Mouse (Mus musculus): ENCODE results near the gene Ppp6r1. TPM values are rescaled to one million over a fixed set of nuclear protein-coding genes. Genes with fewer than 3 reads are reported as not detected.

The Ppp6r1 gene
- total RNA-seq, 2 experiments from 2014 or later: 69.2 to 70.4 TPM

DNA sequence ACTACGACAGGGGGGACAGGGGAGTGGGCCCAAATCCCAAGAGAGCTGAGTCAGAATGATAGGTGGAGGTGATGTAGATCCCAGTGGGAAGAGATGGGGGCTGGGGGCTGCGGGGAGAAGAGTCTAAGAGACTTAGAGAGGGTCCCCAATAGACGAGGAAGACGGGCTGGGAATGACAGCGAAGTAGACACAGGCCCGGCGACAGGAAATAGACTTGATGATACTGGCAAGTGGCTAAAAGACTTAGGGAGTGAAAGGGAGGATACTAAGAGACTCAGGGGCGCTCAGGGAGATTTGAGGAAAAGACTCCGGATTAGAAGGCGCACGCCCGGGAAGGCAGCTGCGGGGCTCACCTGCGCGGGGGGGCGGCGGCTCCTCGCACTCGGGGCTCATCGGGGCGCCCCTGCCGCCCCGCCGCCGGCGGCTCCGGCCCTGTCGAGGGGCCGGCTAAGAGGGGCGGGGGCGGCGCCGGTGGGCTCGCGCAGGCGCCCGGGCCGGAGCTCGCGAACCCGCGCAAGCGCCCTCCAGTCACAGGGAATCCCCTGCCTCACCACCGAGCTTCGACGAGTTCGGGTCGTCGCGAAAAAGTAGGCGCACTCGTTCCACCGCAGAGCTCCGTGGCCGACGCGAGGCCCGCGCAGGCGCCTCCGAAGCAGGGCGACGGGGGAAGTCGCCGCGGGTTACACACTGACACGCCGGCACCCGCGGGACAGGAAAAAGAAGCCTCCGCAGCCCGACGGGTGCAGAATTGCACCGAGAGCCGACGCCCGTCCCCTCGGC is 501 bp downstream of the Ppp6r1 start:
- DNase-seq: peak in 1 of 2 experiments; percentile 36

GRCm38 (mm10) chr7:4657521-4658127 is 1.2 kb downstream of the Ppp6r1 start:
- peak in 1 of 2 experiments; percentile 37 for DNase-seq

GRCm38 (mm10) chr7:4656818-4657217 is 2.0 kb downstream of the Ppp6r1 start:
- no peak for DNase-seq

DNA sequence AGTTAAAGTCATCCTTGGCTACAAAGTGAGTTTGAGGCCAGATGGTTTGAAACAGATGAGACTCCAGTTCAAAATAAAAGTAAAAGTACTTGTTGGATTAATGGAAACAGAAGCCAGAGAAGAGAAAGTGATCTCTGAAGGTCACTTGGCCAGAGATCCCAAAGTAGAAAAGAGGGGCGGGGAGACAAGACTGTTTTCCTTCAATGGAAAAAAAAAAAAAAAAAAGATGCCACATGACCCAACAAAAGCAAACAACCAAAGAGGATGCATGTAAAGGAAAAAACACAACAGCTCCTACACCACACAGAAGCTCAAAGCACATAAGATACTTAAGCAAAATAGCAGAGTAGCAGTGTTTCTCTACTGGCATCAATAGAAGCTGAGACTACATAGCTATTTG is 2.9 kb downstream of the Ppp6r1 start:
- no peak for DNase-seq

DNA sequence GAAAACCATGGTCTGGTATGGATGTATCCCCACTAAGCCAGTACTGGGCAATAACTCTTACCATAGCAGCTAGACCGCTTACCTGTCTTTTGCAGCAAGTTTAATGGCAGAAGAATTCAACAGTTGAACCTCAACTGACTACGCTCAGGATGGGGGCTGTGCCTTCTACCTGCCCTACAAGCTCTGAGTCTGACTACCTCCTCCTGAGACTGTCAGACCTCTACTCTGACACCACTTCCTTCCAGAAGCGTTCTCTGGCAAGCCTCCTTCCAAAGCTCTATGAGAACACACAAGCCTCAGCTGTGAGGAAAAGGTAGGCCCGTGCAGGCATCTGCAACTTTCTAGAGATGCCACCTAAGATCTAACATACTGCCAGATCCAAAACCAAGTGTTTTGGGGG is 3.4 kb downstream of the Ppp6r1 start:
- DNase-seq: no peak

- DNase-seq: no peak
Observed at GRCm38 (mm10) chr7:4654221-4654620, 4.6 kb downstream of the Ppp6r1 start.

DNA sequence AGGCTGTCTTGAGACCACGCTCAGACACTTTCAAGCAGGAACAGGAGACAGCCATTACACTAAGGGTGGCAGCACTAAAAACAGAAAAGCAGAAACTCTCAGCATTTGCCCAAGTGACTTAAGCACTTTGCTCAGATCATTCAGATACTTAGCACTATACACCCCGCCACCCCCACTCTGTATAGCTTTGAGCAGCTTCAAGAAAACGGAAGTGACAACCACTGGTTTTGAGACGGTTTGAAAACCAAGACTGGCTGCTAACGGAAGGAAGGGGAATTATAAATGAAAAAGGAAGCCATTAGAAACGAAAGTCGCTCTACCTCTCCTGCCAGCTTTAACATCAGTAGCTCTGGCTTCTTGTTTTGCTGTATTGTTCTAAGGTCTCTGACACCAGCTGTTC is 5.0 kb downstream of the Ppp6r1 start:
- DNase-seq: peak in 1 of 2 experiments; percentile 71

DNA sequence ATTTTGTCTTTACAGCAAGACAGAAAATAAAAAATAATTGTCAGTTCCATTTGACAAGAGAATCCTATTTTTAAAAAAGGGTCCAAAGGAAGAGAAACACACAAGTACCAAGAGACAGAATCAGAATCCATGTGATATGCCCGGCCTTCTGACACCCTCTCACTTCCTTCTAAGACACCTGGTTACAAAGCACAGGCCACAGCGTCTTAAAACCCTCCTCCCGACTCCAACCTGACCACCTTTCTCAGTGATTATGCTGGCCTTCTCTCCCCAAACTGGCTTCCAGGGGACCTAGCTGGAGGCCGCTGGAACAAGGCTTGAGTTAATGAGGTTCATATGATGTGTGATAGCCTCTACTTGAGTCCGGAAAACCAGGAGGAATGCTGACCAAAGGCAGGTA is 5.5 kb downstream of the Ppp6r1 start:
- DNase-seq: no peak

GRCm38 (mm10) chr7:4652726-4653125 is 6.1 kb downstream of the Ppp6r1 start:
- no peak for DNase-seq

- no peak for DNase-seq
Observed at GRCm38 (mm10) chr7:4651581-4651980, 7.2 kb downstream of the Ppp6r1 start.

DNA sequence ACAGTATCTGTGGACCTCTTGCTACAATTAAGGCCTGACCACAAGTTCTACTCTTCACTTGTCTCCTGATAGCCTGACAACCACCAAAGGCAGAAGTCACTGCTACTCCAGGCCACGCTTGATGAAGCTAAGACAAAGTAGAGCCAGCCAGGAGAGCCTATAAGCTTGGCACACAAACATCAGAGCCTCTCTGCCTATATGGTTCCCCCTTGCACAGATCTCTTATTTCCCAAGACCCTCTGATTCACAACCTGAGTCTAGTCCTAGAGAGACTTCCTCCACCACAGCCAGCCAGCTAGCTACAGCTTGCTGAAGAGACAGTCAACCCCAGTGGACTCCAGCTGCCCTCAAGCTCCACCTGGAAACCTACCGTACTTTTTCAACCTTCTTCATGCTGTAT is 10.8 kb downstream of the Ppp6r1 start:
- DNase-seq: no peak

DNA sequence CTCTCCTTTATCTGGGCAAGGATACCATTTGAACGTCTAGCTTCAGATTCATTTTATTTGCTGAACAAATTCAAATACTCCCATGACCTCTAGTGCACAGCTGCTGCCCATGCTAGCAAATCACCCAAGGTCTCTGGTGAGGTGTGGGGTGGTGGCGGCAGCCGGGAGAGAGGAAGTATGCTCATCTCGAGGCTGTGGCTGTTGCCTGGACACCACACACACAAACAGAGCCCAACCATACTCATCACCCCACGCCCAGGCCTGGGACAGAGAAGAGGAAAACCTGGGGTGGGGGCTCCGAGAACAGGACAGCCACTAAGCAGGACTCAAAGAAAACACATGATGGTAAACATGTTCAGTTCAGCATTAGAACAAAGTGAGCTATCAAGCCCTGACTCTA is 11.5 kb downstream of the Ppp6r1 start:
- peak; percentile 54 to 68 for DNase-seq

- DNase-seq: no peak
Observed at GRCm38 (mm10) chr7:4646806-4647205, 12.0 kb downstream of the Ppp6r1 start.

DNA sequence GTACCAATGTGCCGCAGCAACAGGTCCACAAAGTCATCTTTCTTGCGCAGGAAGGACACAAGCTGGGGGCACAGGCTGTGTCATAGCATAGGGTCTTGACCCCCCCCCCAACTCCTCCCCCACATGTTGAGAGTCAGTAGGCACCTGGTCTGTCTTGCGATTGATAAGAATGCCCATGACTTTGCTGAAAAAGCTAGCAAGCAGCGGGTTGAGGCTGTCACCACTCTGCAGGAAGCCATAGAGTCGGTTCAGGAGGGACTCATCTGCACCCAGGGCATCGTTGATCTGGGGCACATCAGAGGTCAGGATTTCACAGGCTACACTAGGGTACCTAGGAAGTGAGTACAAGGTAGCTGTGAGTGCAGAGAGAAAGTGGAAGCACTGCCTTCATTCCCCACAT is 15.6 kb downstream of the Ppp6r1 start:
- no peak for DNase-seq

GRCm38 (mm10) chr7:4641956-4642355 is 16.9 kb downstream of the Ppp6r1 start:
- DNase-seq: no peak

DNA sequence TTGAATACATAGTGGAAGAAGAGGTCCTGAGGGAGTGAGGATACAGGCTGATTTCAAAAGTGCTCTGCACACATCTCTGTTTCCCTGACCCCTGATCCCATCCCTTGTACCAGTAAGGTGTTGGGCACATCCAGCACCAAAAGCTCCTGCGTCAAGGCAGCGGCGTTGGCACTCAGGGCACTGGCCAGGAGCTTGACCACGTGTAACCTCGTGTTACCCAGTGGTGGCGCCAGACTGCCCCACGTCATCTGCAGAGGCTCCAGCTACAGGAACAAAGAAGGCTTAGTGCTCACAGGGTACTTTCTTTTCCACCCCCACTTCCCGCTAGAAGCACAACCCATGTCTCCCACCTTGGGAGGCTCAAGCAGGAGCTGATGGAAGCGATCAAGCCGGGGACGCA is 17.7 kb downstream of the Ppp6r1 start:
- no peak for DNase-seq

GRCm38 (mm10) chr7:4636179-4636578 is 22.6 kb downstream of the Ppp6r1 start:
- no peak for DNase-seq

- DNase-seq: no peak
Observed at GRCm38 (mm10) chr7:4631031-4631430, 27.8 kb downstream of the Ppp6r1 start, which contains the start of gene Tmem86b. Gene Tmem86b (minus strand): TSS chr7:4631422.

GRCm38 (mm10) chr7:4630198-4630597 is 28.6 kb downstream of the Ppp6r1 start:
- DNase-seq: no peak

DNA sequence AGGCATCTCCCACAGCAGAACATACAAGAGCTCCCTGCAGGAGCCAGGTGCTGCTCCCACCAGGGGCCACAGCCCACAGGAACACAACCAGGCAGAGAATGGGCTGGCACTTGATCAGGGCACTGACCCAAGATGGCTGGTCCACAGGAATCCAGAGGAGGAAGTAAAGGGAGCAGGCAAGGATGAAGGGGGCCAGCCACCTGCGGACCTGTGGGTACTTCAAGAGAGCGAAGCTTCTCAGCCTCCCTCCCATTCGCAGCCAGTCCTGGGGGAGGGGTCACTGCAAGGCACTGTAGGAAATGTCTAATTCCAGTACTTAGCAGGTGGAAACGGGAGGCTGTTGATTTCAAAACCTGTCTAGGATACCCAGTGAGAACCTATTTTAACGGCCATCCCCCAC is 29.2 kb downstream of the Ppp6r1 start:
- DNase-seq: no peak

DNA sequence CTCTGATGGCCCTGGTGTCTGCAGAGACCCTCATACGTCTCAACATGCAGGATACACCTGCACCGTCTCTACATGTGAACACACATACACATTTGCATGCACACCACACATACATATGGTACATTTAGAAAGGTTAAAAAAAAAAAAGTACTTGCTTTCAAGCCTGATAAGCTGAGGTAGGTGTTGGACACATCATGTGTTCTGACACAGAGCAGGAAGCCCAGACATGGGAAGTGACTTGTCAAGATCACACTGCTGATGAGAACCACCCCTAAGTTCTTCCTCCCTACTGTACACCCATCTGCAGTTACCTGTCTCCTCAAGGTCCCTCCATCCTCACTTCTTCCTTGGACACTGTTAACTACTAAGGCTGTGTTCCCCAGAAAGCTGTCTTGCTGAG is 32.9 kb downstream of the Ppp6r1 start:
- DNase-seq: no peak

DNA sequence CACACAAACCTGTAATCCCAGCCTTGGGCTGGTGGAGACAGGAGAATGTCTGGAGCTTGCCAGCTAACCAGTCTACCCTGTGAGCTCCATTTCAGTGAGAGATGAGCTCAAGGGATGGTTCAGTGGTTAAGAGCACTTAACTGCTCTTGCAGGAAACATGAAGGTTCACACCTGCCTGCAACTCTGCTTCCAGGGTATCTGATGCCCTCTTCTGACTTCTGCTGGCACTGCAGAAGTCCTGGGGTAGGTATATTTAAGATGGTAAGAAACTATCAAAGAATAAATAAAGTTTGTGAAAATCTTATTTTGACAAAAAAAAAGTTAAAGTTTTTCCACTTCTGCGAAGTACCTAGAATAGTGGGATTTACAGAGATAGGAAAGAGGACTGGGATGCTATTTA is 34.5 kb downstream of the Ppp6r1 start:
- no peak for DNase-seq

GRCm38 (mm10) chr7:4623544-4624189 is 35.2 kb downstream of the Ppp6r1 start:
- DNase-seq: peak; percentile 38 to 68

Measured in heart, adult 18-20 months (tissue).